Mouse (Mus musculus) liver, embryonic 14.5 days (tissue): Measurements from ENCODE around the gene Ubtd1. TPM values are rescaled to one million over a fixed set of nuclear protein-coding genes. Genes with fewer than 3 reads are reported as not detected.

Experiments used
- ATAC-seq: fragments of 200-750 bp; cut with Nextera tagmentation; 2 replicates; pipeline ENCODE4 v1.8.0; 2017; ENCODE audit warnings: moderate number of reproducible peaks, mild to moderate bottlenecking, moderate library complexity; ENCODE audit not compliant: insufficient read depth
- DNase-seq, 3 experiments: peaks; one replicate each; pipeline ENCODE4 v3.0.0-alpha.2; 2012 to 2013; ENCODE audit warnings: low read depth in 3 of 3, low spot score in 3 of 3
- H3K27ac ChIP-seq: fragments of 300-500 bp; sonication (generic); 2 replicates; pipeline ENCODE4 v1.5.1; 2014; ENCODE audit warnings: moderate library complexity, mild to moderate bottlenecking, control low read depth, inconsistent platforms
- H3K27me3 ChIP-seq: fragments of 300-500 bp; sonication (generic); 2 replicates; pipeline ENCODE4 v1.6.1; 2014; ENCODE audit warnings: mild to moderate bottlenecking, low read length, moderate library complexity; ENCODE audit not compliant: control insufficient read depth, insufficient read depth
- H3K36me3 ChIP-seq: fragments of 300-500 bp; sonication (generic); replicated peaks from 2 replicates; pipeline ENCODE4 v1.6.1; 2014; ENCODE audit warnings: low read depth; ENCODE audit not compliant: control insufficient read depth, insufficient read depth
- H3K4me1 ChIP-seq, 2 experiments: fragments of 200-500 bp in 1 of 2; fragments of 300-500 bp in 1 of 2; sonication (generic) in 1 of 2; replicated peaks; 2 replicates each; pipeline ENCODE4 v1.6.1; 2012 to 2014; ENCODE audit warnings: antibody characterized with exemption in 1 of 2, inconsistent platforms in 1 of 2, low read length in 1 of 2; ENCODE audit not compliant: control insufficient read depth in 2 of 2, insufficient read depth in 2 of 2
- H3K4me2 ChIP-seq: fragments of 300-500 bp; sonication (generic); 2 replicates; pipeline ENCODE4 v1.6.1; 2014; ENCODE audit warnings: low read depth, mild to moderate bottlenecking, control low read depth, moderate library complexity
- H3K4me3 ChIP-seq, 2 experiments: fragments of 200-500 bp in 1 of 2; fragments of 300-500 bp in 1 of 2; sonication (generic) in 1 of 2; 2 replicates each; pipeline ENCODE4 v1.5.1; 2012 to 2014; ENCODE audit warnings: low read depth in 2 of 2, low read length in 2 of 2, mild to moderate bottlenecking in 2 of 2, control low read depth in 1 of 2, inconsistent platforms in 1 of 2, moderate library complexity in 1 of 2; ENCODE audit not compliant: insufficient read depth in 1 of 2
- H3K9ac ChIP-seq: fragments of 300-500 bp; sonication (generic); replicated peaks from 2 replicates; pipeline ENCODE4 v1.6.1; 2014; ENCODE audit warnings: mild to moderate bottlenecking, control low read depth, moderate library complexity
- H3K9me3 ChIP-seq: fragments of 300-500 bp; sonication (generic); 2 replicates; pipeline ENCODE4 v1.6.1; 2016; ENCODE audit warnings: low read length, mixed read lengths; ENCODE audit not compliant: control insufficient read depth
- CTCF ChIP-seq: IDR thresholded peaks from 2 replicates; pipeline ENCODE4 v1.5.1; 2016; ENCODE audit warnings: antibody characterized with exemption, low read depth, control low read depth
- EP300 ChIP-seq: IDR thresholded peaks from 2 replicates; pipeline ENCODE4 v1.6.1; 2016; ENCODE audit warnings: antibody characterized with exemption, low read depth
- WGBS: fragments of 180-500 bp; shearing (Covaris S2); extraction: QIAGEN DNeasy Blood & Tissue Kit; methylation state at CpG from one replicate; pipeline ENCODE4 v1.1.7; 2014; ENCODE audit not compliant: insufficient replicate concordance; 5-methylcytosine and 5-hydroxymethylcytosine counted together
- polyA plus RNA-seq, 2 experiments: library from polyadenylated mRNA; depleted of rRNA in 1 of 2; stranded (reverse) in 1 of 2; unstranded in 1 of 2; fragments of >200 nt; fragmentation: Nextera tagmentation in 1 of 2; extraction: Ambion mirVana in 1 of 2; gene quantifications; 2 replicates each; pipeline versions ENCODE4 v1.2.1 to v1.2.3; 2012 to 2014

Gene Ubtd1
- polyA plus RNA-seq, 2 experiments, result 2.0 to 4.2 TPM

DNA sequence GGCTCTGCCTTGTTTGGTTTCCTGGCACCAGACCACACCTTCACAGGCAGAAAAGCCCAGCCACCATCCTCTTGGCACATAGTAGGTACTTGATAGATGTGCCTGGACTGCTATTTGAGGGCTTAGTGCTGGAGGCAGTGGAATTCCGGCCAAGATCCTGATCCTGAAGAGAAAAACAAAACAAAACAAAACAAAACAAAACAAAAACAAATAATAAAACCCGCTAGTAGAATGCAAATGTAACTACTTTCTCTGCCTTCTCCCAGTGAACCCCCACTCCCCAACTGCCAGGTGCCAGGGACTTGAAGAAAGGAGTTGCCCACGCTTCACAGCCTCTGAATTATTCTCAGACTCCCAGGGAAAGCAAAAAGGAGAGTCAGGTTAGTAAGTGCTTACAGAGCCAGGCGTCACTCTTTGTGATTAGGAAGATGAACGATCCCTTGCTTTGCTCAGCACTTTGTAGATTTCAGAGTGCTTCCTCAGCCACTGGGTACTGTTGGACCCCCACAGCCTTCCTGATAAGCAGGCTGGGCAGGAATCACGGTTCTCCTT lies 10.4 kb downstream of the Ubtd1 start:
- Histone ChIP-seq H3K27ac (no peak overlapping the region), H3K9me3 (no peaks in the 10 kb centered on the region), H3K4me2 (no peak overlapping the region), H3K4me1 (no peaks in the 10 kb centered on the region), H3K36me3 (no peaks in the 10 kb centered on the region), H3K9ac (no peak overlapping the region), H3K4me3 (no peak overlapping the region), H3K27me3 (no peaks in the 10 kb centered on the region)
- DNase-seq (no peak), ATAC-seq (no peak)
- WGBS, result 45% methylated on average over 6 of the region's 6 CpGs
- no peak for TF ChIP-seq CTCF
- TF ChIP-seq EP300, result no peak

DNA sequence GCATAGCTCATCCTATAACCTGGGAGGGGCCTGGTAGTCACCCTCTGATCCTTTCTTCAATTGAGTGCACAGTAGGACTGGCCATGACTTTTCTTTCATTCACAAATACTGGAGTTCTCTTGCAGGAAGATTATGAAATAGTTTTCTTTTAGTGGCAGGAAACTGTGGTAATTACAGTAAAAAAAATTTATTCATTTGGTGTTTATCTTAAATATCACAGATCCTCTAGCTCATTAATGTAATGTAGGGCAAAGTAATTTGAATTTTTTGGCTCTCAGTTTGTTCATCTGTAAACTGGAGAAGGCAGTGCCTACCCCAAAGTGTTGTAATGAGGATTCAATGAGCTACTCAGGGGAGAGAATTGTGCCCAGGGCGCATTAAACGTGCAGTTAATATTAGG lies 11.4 kb downstream of the Ubtd1 start:
- 75% methylated on average over 2 of the region's 2 CpGs for WGBS
- H3K4me3 ChIP-seq, result no peak overlapping the region
- no peaks in the 10 kb centered on the region for H3K36me3 ChIP-seq

GRCm38 (mm10) chr19:41993484-41993883 lies 11.9 kb downstream of the Ubtd1 start:
- no peak for DNase-seq
- no peaks in the 10 kb centered on the region for H3K4me1 ChIP-seq
- H3K27ac ChIP-seq, result no peak overlapping the region
- no peak for ATAC-seq
- H3K4me2 ChIP-seq, result no peak overlapping the region
- TF ChIP-seq CTCF (no peak), EP300 (no peak)
- no peak overlapping the region for H3K4me3 ChIP-seq
- H3K36me3 ChIP-seq, result no peaks in the 10 kb centered on the region
- no peaks in the 10 kb centered on the region for H3K9me3 ChIP-seq
- H3K9ac ChIP-seq, result no peak overlapping the region
- WGBS, result 82% methylated on average over 6 of the region's 6 CpGs
- no peaks in the 10 kb centered on the region for H3K27me3 ChIP-seq

More for the DNA sequence above, 11.4 kb downstream of the Ubtd1 start:
- no peak overlapping the region for H3K27ac ChIP-seq
- H3K9me3 ChIP-seq, result no peaks in the 10 kb centered on the region
- DNase-seq, result no peak
- H3K27me3 ChIP-seq, result no peaks in the 10 kb centered on the region
- no peak overlapping the region for H3K9ac ChIP-seq
- H3K4me2 ChIP-seq, result no peak overlapping the region
- no peak for ATAC-seq
- H3K4me1 ChIP-seq, result no peaks in the 10 kb centered on the region
- TF ChIP-seq EP300 (no peak), CTCF (no peak)

DNA sequence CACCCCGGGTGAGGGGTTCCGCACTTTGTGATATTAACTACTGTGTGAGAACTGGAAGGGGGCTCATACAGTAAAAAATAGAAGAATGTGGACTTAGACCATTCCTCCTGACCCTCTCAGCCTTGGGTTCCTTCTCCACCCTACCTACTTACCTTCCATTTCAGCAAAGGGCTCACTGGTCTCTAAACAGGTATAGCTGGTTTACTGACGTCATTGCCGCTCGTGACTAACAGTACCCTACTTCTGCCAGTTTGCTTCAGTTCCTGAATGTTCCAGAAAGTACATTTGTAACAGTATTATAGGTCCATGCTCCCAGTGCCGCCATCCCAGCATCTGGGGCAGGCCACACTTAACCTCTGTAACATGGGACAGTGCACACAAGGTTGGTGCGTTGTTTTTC lies 12.5 kb downstream of the Ubtd1 start:
- Histone ChIP-seq H3K27ac (no peak overlapping the region), H3K36me3 (no peaks in the 10 kb centered on the region), H3K4me2 (no peak overlapping the region), H3K4me1 (no peaks in the 10 kb centered on the region; a peak in 1 of 4 replicates), H3K4me3 (no peak overlapping the region), H3K9ac (no peak overlapping the region), H3K27me3 (no peaks in the 10 kb centered on the region), H3K9me3 (no peaks in the 10 kb centered on the region)
- no peak for DNase-seq
- WGBS, result 77% methylated on average over 7 of the region's 7 CpGs
- ATAC-seq, result no peak
- no peak for TF ChIP-seq EP300

DNA sequence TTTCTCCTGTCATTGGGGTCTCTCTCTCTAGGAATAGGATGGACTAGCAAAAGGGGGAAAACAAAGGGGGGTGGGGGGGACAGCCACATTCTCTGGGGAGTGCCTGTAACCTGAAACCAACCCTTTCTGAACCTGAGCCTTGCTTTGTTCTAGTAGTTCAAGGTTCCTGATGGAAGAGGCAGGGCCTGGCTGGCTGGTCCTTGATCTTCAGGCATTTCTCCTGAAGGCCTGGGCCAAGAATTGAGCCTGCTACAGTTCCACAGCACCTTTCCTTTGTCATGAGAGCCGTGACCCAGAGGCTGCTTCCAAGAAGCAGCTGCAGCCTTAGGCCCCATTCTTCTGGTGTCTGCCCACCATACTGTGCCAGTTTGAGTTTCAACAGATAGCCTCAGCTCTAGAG lies 13.9 kb downstream of the Ubtd1 start:
- no peak for ATAC-seq
- DNase-seq, result no peak
- Histone ChIP-seq H3K4me3 (no peak overlapping the region), H3K9me3 (no peaks in the 10 kb centered on the region), H3K9ac (no peak overlapping the region), H3K4me2 (no peak overlapping the region), H3K27me3 (no peaks in the 10 kb centered on the region), H3K27ac (no peak overlapping the region), H3K36me3 (no peaks in the 10 kb centered on the region), H3K4me1 (peaks cover 0 to 2% of the 10 kb centered on the region in 2 experiments; a peak in 2 of 4 replicates)
- TF ChIP-seq CTCF (no peak), EP300 (no peak)
- 76% methylated on average over 1 of the region's 1 CpGs for WGBS
